Mouse (Mus musculus) G1E (cell line): ENCODE data around the gene Tescl.

Experiments used
- CTCF ChIP-seq: IDR thresholded peaks from 2 replicates; pipeline ENCODE4 v1.5.1; 2012; ENCODE audit warnings: low read depth, low read length, inconsistent platforms, mixed read lengths
- GATA1 ChIP-seq: IDR thresholded peaks from 2 replicates; pipeline ENCODE4 v1.6.1; 2012; ENCODE audit warnings: borderline replicate concordance, low read length, inconsistent platforms, mixed read lengths
- GATA2 ChIP-seq: IDR thresholded peaks from 2 replicates; pipeline ENCODE4 v1.6.1; 2012; ENCODE audit warnings: low read depth, low read length, inconsistent platforms, borderline replicate concordance
- TAL1 ChIP-seq: conservative IDR thresholded peaks from 2 replicates; pipeline ENCODE4 v1.6.1; 2012; ENCODE audit warnings: low read depth, low read length, inconsistent platforms, mixed read lengths

- no peak for TF ChIP-seq CTCF
- no peak for TF ChIP-seq GATA2
- TF ChIP-seq TAL1 = no peak
- TF ChIP-seq GATA1 = no peak
Observed at GRCm38 (mm10) chr7:24343701-24344272, 10.1 kb upstream of the Tescl start.
